Mouse (Mus musculus) adrenal gland (tissue): ENCODE results near the gene Igf1r.

Source experiments
- intact Hi-C: fragments of 180-260 bp; cut with DNase I; formaldehyde crosslinking; loops from one replicate; pipeline ENCODE4 v1.15.1; 2025

The Igf1r gene

GRCm38 (mm10) chr7:68072524-68073459 lies 120.2 kb downstream of the Igf1r start:
- intact Hi-C loops, result no loop called here

GRCm38 (mm10) chr7:68073460-68073806 lies 120.8 kb downstream of the Igf1r start:
- intact Hi-C loops, result no loop called here

- intact Hi-C loops, result no loop called here
Observed at GRCm38 (mm10) chr7:68074748-68075147, 122.1 kb downstream of the Igf1r start.

GRCm38 (mm10) chr7:68075401-68075800 lies 122.8 kb downstream of the Igf1r start:
- intact Hi-C loops, result no loop called here

GRCm38 (mm10) chr7:68080122-68080845 lies 127.7 kb downstream of the Igf1r start:
- intact Hi-C loops, result no loop called here

GRCm38 (mm10) chr7:68085338-68085737 lies 132.7 kb downstream of the Igf1r start:
- intact Hi-C loops, result no loop called here

- intact Hi-C loops, result no loop called here
Observed at GRCm38 (mm10) chr7:68085870-68086341, 133.3 kb downstream of the Igf1r start.

GRCm38 (mm10) chr7:68087496-68087895 lies 134.9 kb downstream of the Igf1r start:
- intact Hi-C loops, result no loop called here

- intact Hi-C loops, result no loop called here
Observed at GRCm38 (mm10) chr7:68088825-68089224, 136.2 kb downstream of the Igf1r start.

- intact Hi-C loops, result no loop called here
Observed at GRCm38 (mm10) chr7:68089725-68090124, 137.1 kb downstream of the Igf1r start.

- intact Hi-C loops, result no loop called here
Observed at GRCm38 (mm10) chr7:68090576-68090975, 137.9 kb downstream of the Igf1r start.

GRCm38 (mm10) chr7:68092304-68092978 lies 139.8 kb downstream of the Igf1r start:
- intact Hi-C loops, result no loop called here

GRCm38 (mm10) chr7:68093817-68094216 lies 141.2 kb downstream of the Igf1r start:
- intact Hi-C loops, result no loop called here

GRCm38 (mm10) chr7:68095574-68095973 lies 142.9 kb downstream of the Igf1r start:
- intact Hi-C loops, result no loop called here

GRCm38 (mm10) chr7:68096411-68096810 lies 143.8 kb downstream of the Igf1r start:
- intact Hi-C loops, result no loop called here

GRCm38 (mm10) chr7:68097081-68097836 lies 144.6 kb downstream of the Igf1r start:
- intact Hi-C loops, result no loop called here

- intact Hi-C loops, result no loop called here
Observed at GRCm38 (mm10) chr7:68098098-68098497, 145.5 kb downstream of the Igf1r start.

- intact Hi-C loops, result no loop called here
Observed at GRCm38 (mm10) chr7:68100388-68100787, 147.8 kb downstream of the Igf1r start.

- intact Hi-C loops, result no loop called here
Observed at GRCm38 (mm10) chr7:68102456-68103177, 150.0 kb downstream of the Igf1r start.

- intact Hi-C loops, result no loop called here
Observed at GRCm38 (mm10) chr7:68103178-68103530, 150.5 kb downstream of the Igf1r start.
